Mouse (Mus musculus) Muller cell, postnatal 12 days (primary cell): ENCODE results near the gene Hist1h2bp.
"Not testable (repeated sequence)": the region's sequence is repeated elsewhere in the genome, so short reads cannot be mapped to it uniquely, and the experiment has no call there.

Experiments
- DNase-seq: peaks from one replicate; pipeline ENCODE4 v3.0.0-alpha.2; 2015; ENCODE audit errors: inconsistent ontology term

The Hist1h2bp gene

DNA sequence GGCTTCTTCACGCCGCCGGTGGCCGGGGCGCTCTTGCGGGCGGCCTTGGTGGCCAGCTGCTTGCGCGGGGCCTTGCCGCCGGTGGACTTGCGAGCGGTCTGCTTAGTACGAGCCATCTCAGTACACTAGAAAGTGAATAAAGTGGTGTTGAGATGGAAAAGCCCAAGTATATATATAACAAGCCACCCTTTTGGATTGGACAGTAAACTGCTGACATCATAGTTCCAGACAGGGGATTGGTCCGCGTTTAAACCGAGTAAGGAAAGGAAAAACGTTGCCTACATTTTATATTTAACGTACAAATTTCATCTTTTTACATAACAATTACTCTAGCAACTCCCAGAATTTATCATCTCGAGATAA, 4.0 kb upstream of the Hist1h2bp start, which contains the start of gene Hist1h3i:
TSS of gene Hist1h3i (minus strand) at position 116 of the 363 bp plus-strand sequence.
- peak; percentile 91 for DNase-seq

DNA sequence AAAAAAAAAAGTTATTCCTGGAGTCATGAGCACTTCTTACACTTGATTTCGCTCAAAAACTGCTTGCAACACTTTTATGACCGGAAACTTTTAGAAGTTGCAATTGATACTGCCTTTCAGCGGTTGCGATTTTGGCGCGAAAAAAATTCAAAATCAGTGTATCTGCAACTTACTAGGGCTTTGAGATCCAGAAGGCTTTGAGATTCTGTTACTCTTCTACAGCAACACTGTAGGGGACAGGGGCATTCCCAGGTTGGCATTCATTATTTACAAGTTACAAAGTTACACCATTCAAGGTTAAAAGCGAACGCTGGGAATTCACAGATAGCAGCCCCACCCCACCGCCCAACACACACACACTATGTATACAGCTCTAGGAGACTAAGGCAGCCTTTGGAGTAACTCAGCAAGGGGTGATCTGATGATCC, 3.5 kb upstream of the Hist1h2bp start:
- no peak for DNase-seq

DNA sequence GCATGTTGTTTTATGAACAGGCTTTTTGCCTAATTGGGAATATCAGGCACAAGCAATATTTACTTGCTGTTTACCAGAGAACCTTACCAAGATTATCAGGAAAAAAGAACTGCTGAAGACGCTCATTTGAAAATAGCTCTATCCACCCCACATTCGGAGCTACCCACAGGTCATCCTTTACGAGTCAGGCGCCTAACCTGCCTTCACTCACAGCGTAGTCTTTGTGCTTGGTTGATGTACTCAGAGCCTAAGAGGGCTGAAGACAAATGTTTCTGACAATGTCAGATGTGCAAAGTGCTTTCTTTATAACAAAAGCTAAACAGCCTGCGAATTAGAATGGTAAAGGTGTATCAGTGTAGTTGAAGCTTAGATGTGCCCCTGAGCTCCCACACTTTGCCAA, 3.0 kb upstream of the Hist1h2bp start:
- no peak for DNase-seq

DNA sequence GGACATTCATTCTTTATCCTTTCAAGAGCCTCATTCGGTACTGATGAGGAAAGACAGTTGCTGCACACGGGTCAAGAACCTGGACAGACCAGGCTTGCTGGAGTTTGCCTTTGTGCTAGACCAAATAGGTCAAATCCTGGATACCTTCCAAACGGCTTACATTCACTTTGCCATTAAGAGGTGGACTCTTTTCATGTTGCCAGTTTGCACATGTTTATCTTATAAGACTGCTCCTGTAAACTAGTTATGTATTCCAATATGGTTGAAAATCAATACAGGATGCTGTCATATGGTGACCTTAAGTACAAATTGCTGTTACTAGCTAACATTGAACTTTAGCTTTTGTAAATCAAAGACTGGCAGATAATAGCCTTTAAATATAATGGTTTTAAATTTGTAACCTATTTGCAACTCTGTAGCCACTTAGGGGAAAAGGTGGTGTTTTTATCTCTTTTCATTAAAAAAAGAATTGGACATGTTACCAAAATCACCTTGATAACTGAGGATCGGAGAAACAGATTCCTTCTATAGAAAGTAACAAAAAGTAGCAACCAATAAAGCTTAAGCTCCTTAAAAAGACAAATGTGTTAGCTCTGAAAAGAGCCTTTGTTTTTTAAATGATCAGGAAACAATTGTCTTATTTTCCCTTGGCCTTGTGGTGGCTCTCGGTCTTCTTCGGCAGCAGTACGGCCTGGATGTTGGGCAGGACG, 917 bp upstream of the Hist1h2bp start:
- DNase-seq, result peak; percentile 58

DNA sequence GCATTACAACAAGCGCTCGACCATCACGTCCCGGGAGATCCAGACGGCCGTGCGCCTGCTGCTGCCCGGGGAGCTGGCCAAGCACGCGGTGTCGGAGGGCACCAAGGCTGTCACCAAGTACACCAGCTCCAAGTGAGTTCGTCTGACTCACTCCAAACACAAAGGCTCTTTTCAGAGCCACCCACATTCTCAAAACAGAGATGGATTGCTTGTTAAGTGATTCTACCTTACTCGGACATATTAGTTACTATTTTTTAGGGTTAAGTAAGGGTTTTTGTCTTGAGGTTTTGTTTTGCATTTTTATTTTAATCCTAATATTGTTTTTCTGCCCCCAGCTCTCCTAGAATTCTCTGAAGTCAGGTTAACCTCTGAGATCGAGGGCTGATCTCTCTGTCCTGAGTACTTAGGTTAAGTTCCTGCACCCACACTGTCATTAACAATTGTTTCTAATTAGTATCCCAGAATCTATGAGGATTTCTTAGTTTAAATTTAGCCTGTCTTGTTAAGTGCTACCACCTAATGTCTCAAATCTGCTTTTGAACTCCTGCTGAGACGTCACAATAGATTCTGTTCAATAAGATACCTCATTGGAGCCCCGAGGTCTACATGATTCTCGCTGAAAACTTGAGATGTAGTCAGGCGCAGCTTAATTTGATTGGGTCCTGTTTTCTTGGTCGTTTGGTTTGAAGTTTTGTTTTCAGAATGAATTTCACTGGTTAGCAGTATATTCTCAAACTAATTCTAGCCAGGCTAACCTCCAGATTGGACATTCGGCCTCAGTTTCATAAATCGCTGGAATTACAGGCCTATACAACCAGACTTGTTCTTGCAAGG, 716 bp downstream of the Hist1h2bp start:
- peak; percentile 65 for DNase-seq

DNA sequence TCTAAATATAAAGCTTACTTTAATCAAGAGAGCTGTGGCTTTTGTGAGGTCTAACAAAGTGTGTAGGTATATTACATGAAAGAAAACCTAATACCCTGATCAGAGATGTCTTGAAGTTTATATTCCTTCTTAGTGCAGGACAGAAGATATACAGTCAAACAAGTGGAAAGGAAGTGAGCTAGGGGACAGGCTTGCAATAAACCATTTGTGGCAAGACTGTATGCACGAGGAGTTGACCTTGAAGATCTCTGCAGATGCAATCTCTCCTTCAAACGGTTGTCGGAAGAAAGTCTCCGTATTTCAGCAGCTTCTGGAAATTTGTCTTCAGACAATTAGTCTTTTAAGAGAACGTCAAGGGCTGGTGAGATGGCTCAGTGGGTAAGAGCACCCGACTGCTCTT, 2.7 kb downstream of the Hist1h2bp start:
- DNase-seq, result no peak

DNA sequence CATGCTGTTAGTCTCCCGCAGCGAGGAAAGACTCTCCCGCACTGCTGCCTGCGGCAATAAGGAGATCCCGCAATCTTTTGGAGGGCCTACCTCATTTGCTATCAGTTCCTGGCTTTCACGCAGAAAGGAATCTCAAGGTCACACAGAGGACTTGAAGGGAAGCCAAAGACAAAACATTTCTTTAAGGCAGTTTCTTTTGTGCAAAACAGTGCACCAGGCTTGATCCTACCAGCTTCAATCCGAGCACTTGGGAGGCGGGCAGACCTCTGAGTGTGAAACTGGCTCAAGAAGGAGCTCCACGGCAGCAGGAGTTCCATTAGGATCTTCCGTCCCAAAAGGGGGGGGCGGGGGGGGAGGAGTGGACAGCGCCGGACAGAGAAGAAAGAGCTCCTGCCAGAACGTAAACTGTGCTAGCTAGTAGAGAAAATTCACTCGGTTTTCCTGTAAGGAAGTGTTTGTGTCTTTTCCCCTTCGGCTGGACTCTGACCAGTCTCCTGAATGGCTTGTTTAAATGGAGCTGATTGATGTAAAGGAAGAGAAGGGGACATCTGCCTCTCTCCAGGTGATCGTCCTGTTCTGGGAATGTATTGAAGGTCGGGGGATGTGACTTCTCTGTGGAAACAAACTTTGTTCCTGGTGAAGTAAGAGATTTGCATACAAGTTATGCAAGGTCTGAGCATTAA, 3.5 kb downstream of the Hist1h2bp start:
- peak; percentile 30 for DNase-seq

DNA sequence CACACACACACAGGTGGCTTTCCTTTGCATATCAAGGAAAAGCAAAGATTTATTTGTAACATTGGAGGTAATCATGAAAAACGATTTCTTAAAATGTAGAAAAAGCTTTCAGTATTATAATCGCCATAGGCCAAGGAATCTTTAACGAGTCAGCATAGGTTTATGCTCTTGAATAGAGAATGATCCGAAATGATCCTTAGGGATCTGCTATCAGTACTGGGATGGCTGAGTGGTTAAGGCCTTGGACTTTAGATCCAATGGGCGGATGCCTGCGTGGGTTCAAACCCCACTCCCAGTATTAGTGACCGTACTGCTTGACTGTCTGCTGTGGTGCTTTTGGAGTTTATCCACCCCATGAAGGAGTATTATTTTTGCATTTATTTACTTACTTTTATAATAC, 8.3 kb downstream of the Hist1h2bp start:
- no peak for DNase-seq

DNA sequence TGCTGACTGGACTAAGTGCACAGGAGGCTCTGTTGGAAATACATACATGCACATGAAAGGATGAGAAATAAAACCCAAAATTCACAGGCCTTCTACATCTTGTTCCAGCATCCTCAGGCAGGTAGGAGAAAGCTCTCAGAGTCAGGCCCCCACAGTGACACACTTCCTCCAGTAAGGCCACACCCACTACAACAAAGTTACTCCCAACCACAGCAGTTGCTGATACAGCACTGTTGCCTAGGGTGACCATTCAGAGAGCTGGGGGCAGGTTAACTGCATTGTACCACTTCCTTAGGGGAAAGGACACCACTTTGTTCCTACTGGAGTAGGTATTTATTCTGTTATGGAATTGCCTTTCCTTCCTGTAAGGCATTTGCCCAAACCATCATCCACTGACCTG, 9.9 kb downstream of the Hist1h2bp start:
- not testable (repeated sequence) for DNase-seq

DNA sequence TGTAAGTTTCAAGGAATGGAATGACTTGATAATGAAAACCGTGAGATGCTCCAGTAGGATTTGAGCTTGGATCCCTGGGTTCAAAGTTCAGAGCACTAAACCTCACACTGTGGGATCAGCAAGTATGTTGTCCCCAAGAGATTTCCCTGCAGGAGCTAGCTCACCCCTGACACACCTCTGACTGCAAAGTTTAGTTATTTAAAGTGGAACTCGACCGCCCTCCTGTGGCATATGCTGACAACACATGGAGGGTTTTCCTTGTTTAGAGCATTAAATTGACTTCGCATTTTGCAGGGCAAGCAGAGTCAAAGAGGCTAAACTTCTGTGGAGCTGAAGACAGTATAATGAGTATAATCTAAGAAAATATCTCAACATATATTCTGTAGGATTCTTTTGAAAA, 15.8 kb downstream of the Hist1h2bp start:
- not testable (repeated sequence) for DNase-seq

DNA sequence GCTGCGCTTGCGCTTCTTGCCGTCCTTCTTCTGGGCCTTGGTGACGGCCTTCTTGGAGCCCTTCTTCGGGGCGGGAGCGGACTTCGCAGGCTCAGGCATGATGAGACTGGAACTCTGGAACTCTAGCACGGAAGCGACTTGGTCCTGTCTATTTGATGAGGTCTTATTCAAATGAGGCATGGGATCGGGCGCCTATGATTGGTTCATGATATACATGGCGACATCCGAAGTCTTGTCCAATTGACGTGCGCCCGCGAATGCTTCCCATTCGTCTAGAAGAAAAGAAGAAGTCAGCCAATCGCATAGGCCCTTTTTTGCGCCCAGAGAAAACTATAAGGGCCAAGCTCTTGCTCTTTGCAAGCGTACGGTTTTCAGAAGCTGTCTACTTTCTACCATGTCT, 22.8 kb downstream of the Hist1h2bp start, which contains the start of the genes Hist1h2bq and Hist1h2ao:
TSS of gene Hist1h2bq (minus strand) at position 125 of the 400 bp plus-strand sequence.
TSS of gene Hist1h2ao (plus strand) at position 393 of the 400 bp plus-strand sequence.
- DNase-seq, result not testable (repeated sequence)

DNA sequence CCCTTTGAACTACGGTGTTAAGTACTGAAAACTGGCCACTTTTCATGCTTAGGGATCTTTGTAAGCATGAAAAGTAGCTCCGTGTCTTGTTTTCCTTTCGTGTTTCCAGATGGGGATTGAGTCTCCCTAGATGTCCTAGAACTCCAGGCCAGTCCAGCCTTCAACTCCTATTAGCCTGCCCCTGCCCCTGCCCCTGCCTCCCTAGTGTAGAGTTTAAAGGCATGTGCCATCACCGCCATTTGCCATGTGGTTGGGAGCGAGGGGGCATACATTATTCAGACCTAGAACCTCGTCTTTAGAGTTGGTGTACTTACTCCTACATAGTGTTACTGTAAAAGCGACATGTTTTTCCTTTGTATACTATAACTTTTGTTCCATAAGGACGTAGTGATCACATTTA, 23.8 kb downstream of the Hist1h2bp start:
- not testable (repeated sequence) for DNase-seq

DNA sequence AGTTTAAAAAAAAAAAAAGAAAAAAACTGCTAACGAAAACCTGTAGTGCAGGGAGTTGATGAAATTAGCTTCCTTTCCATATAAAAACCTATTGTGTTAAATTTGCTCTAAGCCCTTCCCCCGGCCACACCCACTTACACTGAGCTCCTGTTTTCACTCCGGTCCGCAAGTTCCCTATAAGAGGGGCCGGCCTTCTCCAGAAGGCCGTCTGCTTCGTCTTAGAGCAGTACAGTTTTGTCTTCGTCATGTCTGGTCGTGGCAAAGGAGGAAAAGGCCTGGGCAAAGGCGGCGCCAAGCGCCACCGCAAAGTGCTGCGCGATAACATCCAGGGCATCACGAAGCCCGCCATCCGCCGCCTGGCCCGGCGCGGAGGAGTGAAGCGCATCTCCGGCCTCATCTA, 24.3 kb downstream of the Hist1h2bp start, which contains the start of gene Hist1h4m:
TSS of gene Hist1h4m (plus strand) at position 208 of the 400 bp plus-strand sequence.
- not testable (repeated sequence) for DNase-seq

DNA sequence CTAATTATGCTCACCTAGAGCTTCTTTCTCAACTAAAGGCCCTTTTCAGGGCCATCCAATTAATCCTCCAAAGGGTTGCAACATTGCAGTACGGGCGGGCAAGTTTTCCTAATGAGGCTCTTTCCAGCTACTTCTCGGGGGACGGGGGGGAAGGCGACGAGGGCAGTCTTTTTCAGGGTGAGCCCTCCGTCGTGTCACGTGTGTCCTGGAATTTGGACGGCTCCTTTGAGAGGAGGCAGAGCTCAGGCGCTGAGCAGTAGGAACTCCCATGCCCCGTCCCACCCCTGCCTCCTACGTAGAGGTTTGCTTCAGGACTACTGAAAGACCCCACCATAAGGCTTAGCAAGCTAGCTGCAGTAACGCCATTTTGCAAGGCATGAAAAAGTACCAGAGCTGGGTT, 24.8 kb downstream of the Hist1h2bp start:
- DNase-seq, result not testable (repeated sequence)

DNA sequence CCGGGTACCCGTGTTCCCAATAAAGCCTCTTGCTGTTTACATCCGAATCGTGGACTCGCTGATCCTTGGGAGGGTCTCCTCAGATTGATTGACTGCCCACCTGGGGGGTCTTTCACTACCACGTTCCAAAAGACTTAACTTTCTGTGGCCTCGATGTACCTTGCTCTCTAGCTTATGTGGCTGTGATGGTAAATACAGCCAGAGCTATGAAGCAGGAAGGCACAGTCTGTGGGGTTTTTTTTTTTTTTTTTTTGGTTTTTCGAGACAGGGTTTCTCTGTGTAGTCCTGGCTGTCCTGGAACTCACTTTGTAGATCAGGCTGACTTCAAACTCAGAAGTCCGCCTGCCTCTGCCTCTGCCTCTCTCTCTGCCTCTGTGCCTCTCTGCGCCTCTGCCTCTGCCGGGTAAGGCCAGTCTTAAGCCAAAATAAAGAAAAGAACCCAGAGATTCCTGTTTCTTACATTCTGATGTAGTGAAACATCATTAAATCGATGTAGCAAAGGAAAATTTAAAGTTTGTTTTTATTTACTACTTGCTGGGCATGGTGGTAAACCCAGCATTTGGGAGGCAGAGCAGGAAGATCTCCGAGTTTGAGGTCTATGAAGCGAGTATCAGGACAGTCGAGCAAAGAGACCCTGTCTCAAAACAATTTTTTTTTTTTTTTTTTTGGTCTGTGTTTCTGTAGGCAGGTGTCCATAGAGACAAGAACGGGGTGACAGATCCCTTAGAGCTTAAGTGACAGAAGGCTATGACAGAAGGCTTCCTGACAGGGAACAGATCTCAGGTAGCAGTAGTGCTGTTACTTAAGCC, 33.0 kb downstream of the Hist1h2bp start:
- not testable (repeated sequence) for DNase-seq

DNA sequence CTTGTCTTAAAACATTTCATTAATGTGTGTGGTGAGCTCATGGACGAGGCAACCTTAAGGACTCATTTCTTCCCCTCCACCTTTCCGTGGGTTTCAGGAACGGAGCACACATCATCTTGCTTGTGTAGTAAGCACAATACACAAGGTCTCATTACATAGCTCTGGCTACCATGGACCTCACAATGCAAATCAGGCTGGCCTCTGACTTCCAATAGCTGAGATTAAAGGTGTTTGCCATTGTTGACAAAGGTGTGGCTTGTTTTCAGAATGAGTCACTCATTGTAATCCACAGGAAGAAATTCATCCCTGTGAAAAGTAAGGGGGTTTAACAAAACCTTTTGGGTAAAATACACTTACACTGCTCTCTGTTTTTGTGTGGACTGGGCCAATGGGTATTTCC, 41.2 kb downstream of the Hist1h2bp start:
- no peak for DNase-seq

DNA sequence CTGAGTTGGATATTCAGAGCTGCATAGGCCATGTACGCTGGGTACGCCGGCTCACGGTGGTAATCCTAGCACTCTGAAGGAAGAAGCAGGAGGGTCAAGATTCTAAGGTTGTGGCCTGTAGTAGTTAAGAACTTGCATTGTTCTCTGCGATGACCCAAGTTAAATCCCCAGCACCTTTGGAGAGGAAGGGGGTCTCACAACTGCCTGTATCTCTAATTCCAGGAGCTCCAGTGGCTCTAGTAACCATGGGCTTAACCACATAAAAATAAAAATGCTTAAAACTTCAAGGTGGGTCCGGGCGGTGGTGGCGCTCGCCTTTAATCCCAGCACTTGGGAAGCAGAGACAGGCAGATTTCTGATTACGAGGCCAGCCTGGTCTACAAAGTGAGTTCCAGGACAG, 43.1 kb downstream of the Hist1h2bp start:
- DNase-seq, result no peak

DNA sequence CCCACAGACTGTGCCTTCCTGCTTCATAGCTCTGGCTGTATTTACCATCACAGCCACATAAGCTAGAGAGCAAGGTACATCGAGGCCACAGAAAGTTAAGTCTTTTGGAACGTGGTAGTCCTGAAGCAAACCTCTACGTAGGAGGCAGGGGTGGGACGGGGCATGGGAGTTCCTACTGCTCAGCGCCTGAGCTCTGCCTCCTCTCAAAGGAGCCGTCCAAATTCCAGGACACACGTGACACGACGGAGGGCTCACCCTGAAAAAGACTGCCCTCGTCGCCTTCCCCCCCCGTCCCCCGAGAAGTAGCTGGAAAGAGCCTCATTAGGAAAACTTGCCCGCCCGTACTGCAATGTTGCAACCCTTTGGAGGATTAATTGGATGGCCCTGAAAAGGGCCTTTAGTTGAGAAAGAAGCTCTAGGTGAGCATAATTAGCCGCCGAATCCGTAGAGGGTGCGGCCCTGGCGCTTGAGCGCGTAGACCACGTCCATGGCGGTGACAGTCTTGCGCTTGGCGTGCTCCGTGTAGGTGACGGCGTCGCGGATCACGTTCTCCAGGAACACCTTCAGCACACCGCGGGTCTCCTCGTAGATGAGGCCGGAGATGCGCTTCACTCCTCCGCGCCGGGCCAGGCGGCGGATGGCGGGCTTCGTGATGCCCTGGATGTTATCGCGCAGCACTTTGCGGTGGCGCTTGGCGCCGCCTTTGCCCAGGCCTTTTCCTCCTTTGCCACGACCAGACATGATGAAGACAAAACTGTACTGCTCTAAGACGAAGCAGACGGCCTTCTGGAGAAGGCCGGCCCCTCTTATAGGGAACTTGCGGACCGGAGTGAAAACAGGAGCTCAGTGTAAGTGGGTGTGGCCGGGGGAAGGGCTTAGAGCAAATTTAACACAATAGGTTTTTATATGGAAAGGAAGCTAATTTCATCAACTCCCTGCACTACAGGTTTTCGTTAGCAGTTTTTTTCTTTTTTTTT, 44.4 kb downstream of the Hist1h2bp start, which contains the start of gene Hist1h4n:
TSS of gene Hist1h4n (minus strand) at position 779 of the 977 bp plus-strand sequence.
- not testable (repeated sequence) for DNase-seq

DNA sequence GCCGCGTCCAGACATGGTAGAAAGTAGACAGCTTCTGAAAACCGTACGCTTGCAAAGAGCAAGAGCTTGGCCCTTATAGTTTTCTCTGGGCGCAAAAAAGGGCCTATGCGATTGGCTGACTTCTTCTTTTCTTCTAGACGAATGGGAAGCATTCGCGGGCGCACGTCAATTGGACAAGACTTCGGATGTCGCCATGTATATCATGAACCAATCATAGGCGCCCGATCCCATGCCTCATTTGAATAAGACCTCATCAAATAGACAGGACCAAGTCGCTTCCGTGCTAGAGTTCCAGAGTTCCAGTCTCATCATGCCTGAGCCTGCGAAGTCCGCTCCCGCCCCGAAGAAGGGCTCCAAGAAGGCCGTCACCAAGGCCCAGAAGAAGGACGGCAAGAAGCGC, 46.2 kb downstream of the Hist1h2bp start, which contains the start of the genes Hist1h2ap and Hist1h2br:
TSS of gene Hist1h2ap (minus strand) at position 47 of the 400 bp plus-strand sequence.
TSS of gene Hist1h2br (plus strand) at position 283 of the 400 bp plus-strand sequence.
- DNase-seq, result not testable (repeated sequence)
